Mouse (Mus musculus) liver, embryonic 16.5 days (tissue): ENCODE measurements around the gene Nptxr. TPM values are rescaled to one million over a fixed set of nuclear protein-coding genes. Genes with fewer than 3 reads are reported as not detected.
A peak's percentile ranks its signal among the peaks of the same experiment; 100 is the strongest.

Source experiments
- ATAC-seq: fragments of 200-750 bp; cut with Nextera tagmentation; 2 replicates; pipeline ENCODE4 v1.8.0; 2017; ENCODE audit warnings: low read depth, mild to moderate bottlenecking, moderate number of reproducible peaks, moderate library complexity
- H3K27ac ChIP-seq: fragments of 300-500 bp; sonication (generic); 2 replicates; pipeline ENCODE4 v1.5.1; 2014; ENCODE audit warnings: mild to moderate bottlenecking, low read length
- H3K27me3 ChIP-seq: fragments of 300-500 bp; sonication (generic); 2 replicates; pipeline ENCODE4 v1.6.1; 2014; ENCODE audit warnings: low read depth, low read length, mixed read lengths; ENCODE audit not compliant: control insufficient read depth, insufficient read depth
- H3K36me3 ChIP-seq: fragments of 300-500 bp; sonication (generic); 2 replicates; pipeline ENCODE4 v1.6.1; 2014; ENCODE audit warnings: mild to moderate bottlenecking; ENCODE audit not compliant: control insufficient read depth, insufficient read depth
- H3K4me1 ChIP-seq: fragments of 300-500 bp; sonication (generic); 2 replicates; pipeline ENCODE4 v1.6.1; 2014; ENCODE audit warnings: low read depth, low read length, mixed read lengths; ENCODE audit not compliant: control insufficient read depth
- H3K4me2 ChIP-seq: fragments of 300-500 bp; sonication (generic); 2 replicates; pipeline ENCODE4 v1.6.1; 2014; ENCODE audit warnings: low read depth, low read length, mixed read lengths
- H3K4me3 ChIP-seq: fragments of 300-500 bp; sonication (generic); 2 replicates; pipeline ENCODE4 v1.5.1; 2014; ENCODE audit warnings: low read depth, mild to moderate bottlenecking, low read length
- H3K9ac ChIP-seq: fragments of 300-500 bp; sonication (generic); 2 replicates; pipeline ENCODE4 v1.6.1; 2014; ENCODE audit warnings: low read depth, low read length
- H3K9me3 ChIP-seq: fragments of 300-500 bp; sonication (generic); replicated peaks from 2 replicates; pipeline ENCODE4 v1.6.1; 2016; ENCODE audit warnings: low read length; ENCODE audit not compliant: control insufficient read depth
- WGBS: fragments of 180-500 bp; shearing (Covaris S2); extraction: QIAGEN DNeasy Blood & Tissue Kit; methylation state at CpG from one replicate; pipeline ENCODE4 v1.1.7; 2014; ENCODE audit not compliant: insufficient replicate concordance; 5-methylcytosine and 5-hydroxymethylcytosine counted together
- polyA plus RNA-seq: library from polyadenylated mRNA; unstranded; fragments of >200 nt; fragmentation: Nextera tagmentation; extraction: Ambion mirVana; gene quantifications from 2 replicates; pipeline ENCODE4 v1.2.1, GENCODE M21; 2015

Gene Nptxr
- polyA plus RNA-seq, 1 experiment from 2014 or later: 0.14 TPM

DNA sequence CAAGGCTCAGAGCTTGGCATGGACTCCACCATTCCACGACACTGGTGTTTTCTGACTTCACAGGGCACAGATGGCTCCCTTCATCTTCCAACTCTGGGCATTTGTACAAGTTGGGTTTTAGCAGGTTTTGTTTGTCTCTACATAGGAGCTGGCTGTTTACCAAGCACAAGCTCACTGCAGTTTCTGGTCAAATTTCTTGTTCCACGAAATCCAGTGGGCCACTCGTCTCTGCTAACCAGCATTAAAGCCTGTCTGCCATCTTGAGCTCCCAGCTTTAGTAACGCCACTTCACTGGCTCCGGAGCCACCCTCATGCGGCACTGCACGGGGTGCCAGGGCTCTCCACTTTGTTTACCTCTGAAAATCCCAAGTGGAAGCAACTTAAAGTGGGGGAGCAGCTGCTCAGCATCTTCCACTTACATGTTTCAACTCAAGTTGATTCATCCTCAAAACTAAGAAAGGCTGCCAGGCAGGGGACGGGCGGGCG, 37.9 kb downstream of the Nptxr start:
- H3K4me2 ChIP-seq: no peak overlapping the region
- no peaks in the 10 kb centered on the region; the same call in 1 of the 2 replicates for H3K4me1 ChIP-seq
- WGBS: 77% methylated on average over 10 of the region's 10 CpGs
- H3K27ac ChIP-seq: no peak overlapping the region
- no peak overlapping the region for H3K4me3 ChIP-seq
- no peaks in the 10 kb centered on the region for H3K36me3 ChIP-seq
- no peak for ATAC-seq
- no peaks in the 10 kb centered on the region for H3K27me3 ChIP-seq
- H3K9ac ChIP-seq: no peak overlapping the region
- no peaks in the 10 kb centered on the region for H3K9me3 ChIP-seq

DNA sequence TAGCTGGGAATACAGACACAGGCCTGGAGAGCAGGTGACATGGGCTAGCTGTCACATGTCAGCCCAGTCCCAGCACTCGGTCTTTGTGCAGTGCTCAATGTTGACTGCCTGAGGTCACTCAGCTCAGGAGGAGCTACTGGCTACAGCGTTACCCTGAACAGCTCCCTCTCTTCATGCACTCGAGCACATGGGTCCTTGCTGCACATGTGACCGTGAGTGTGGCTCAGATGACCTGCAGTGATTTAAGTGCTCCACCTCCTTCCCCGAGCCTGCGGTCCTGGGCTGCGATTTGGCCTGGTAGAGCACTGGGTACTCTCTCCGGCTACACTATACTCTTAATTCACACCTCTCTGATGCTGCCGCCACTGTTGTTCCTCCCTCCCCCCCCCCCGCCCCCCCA, 38.4 kb downstream of the Nptxr start:
- WGBS: 58% methylated on average over 9 of the region's 10 CpGs
- no peaks in the 10 kb centered on the region for H3K9me3 ChIP-seq
- H3K9ac ChIP-seq: no peak overlapping the region
- no peaks in the 10 kb centered on the region for H3K36me3 ChIP-seq
- ATAC-seq: no peak
- H3K4me2 ChIP-seq: no peak overlapping the region
- no peaks in the 10 kb centered on the region for H3K27me3 ChIP-seq
- no peak overlapping the region for H3K27ac ChIP-seq
- no peak overlapping the region for H3K4me3 ChIP-seq
- no peaks in the 10 kb centered on the region; the same call in 1 of the 2 replicates for H3K4me1 ChIP-seq

DNA sequence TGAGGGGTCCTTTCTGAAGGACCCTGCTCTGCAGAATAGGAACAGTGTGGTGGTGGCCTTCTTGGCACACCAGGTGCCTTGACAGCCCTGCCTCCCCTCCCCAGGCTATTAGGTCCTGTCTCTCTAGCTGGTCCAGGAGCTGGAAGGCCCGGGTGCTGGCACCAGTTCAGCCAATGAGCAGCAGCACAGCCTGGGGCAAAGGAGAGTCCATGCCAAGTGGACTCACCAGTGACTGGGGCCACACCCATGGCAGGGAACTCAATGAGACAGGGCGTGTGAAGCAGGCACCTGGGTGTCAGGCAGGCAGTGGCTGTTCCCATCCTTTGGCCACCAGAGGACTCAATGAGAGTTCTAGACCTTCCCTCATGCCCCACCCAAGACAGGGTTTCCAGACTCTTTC, 39.2 kb downstream of the Nptxr start:
- Histone ChIP-seq H3K4me2 (no peak overlapping the region), H3K4me1 (no peaks in the 10 kb centered on the region; the same call in 1 of the 2 replicates), H3K27me3 (no peaks in the 10 kb centered on the region), H3K9ac (no peak overlapping the region), H3K4me3 (no peak overlapping the region), H3K9me3 (no peaks in the 10 kb centered on the region), H3K36me3 (no peaks in the 10 kb centered on the region), H3K27ac (no peak overlapping the region)
- no peak for ATAC-seq
- 53% methylated on average over 2 of the region's 2 CpGs for WGBS

DNA sequence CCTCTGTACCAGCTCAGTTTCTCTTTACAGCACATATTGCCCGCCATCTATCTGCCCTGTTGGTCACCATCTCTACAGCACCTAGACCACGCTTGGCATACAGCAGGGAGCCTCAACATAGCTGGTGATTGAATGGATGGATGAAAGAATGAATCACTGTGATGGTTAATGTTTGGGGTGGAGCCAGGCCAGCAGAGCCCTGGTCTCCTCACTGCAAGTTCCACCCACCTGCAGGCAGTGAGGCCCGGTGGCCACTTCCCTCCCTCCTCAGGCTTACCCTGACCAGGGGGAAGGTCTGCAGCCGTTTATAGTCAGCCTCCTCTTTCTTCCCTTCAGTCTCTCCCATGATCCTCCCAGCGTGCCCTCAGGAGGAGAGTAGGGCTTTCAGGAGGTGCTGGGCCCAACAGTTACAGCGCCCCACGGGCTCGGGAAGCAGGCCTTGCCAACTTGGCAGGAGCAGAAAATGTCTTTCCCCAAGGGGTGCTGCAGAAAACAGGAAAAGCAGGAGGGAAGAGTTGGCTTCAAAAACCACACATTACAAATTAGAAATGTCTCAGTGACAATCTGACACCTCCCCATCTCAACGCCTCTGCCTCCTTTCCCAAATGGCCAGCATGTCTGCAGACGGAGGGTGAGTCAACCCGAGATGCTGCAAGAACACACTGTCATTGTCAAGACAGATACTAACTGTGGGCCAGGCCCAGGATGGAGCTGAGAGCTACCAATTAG, 39.9 kb downstream of the Nptxr start:
- no peaks in the 10 kb centered on the region for H3K9me3 ChIP-seq
- H3K4me3 ChIP-seq: no peak overlapping the region
- H3K9ac ChIP-seq: no peak overlapping the region
- H3K4me2 ChIP-seq: no peak overlapping the region
- no peak overlapping the region for H3K27ac ChIP-seq
- H3K4me1 ChIP-seq: no peaks in the 10 kb centered on the region; the same call in 1 of the 2 replicates
- no peaks in the 10 kb centered on the region for H3K27me3 ChIP-seq
- no peaks in the 10 kb centered on the region for H3K36me3 ChIP-seq
- WGBS: 68% methylated on average over 11 of the region's 11 CpGs
- no peak for ATAC-seq

DNA sequence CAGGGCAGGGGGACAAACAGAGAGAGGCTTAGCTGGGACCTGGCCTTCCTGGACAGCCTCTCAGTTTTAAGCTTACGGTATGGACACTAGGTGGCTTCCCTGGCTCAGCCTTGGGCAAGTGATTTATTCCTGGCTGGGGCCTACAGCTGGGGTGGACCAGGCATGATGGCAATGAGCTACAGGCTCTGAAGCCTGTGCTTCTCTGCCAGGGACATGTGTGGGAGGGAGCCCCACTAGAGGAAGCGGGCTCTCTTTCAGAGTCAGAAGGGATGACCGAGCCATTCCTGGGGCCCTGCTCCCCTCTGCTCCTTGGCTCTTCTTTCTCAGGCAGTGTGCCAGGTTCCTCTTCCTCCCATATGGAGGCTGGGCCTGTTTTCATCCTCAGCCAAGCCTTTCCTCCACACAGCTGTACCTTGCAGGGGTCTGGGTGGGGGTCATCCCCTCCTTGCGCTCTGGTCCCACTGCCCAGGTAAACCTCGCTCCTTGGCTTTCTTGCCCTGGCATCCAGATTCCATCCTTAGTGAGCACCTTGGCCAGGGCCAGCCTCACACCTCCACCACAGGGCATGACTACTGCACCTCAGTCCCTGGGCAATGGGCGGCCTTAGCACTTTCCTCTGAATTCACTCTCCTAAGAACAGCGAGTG, 40.8 kb downstream of the Nptxr start:
- no peaks in the 10 kb centered on the region for H3K36me3 ChIP-seq
- no peak overlapping the region for H3K4me3 ChIP-seq
- H3K27ac ChIP-seq: no peak overlapping the region
- H3K9me3 ChIP-seq: no peaks in the 10 kb centered on the region
- 77% methylated on average over 7 of the region's 7 CpGs for WGBS
- no peak for ATAC-seq
- no peaks in the 10 kb centered on the region for H3K27me3 ChIP-seq
- no peaks in the 10 kb centered on the region; the same call in 1 of the 2 replicates for H3K4me1 ChIP-seq
- H3K9ac ChIP-seq: no peak overlapping the region
- H3K4me2 ChIP-seq: no peak overlapping the region

DNA sequence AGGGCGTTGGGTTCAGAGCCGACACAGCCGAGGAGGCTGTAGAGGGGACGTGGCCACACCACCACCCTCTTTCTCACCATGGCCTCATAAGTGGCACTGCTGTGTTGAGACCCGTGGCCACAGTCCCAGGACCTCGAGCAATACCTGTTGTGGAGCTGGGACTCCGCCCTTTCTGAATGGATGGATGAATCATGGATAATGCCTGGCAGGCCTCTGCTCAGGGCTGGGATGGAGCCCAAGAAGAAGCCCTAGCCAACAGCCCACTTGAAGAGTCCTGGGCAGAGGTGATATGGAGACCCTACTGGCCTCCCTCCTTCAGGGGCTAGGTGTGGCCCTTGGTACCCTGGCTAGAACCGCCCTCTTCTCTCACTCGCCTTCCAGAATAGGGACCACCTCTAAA, 41.6 kb downstream of the Nptxr start:
- WGBS: 72% methylated on average over 9 of the region's 9 CpGs

DNA sequence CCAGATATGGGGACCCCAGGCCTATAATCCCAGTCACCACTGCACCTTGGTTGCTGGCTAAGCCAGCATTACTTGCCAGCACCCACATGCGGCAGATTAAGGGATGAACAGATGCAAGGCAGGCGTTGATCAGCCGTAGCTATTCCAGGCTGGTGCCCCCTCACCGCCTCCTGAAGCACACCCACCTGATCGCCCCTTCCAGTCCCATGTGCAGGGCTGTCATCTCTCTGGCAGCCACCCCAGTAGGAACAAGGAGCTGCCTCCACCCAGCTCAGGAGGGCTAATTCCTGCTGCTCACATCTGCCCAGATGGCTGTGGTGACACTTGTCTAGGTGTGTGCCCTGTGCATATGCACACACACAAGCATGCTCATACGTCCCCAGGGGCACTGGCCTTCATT, 43.6 kb downstream of the Nptxr start:
- Histone ChIP-seq H3K4me3 (no peak overlapping the region), H3K36me3 (no peaks in the 10 kb centered on the region), H3K4me2 (no peak overlapping the region), H3K27me3 (no peaks in the 10 kb centered on the region), H3K27ac (no peak overlapping the region), H3K9me3 (no peaks in the 10 kb centered on the region), H3K9ac (no peak overlapping the region), H3K4me1 (no peaks in the 10 kb centered on the region)
- no peak for ATAC-seq
- 67% methylated on average over 6 of the region's 6 CpGs for WGBS

More for the DNA sequence above, 41.6 kb downstream of the Nptxr start:
- Histone ChIP-seq H3K4me3 (no peak overlapping the region), H3K27ac (no peak overlapping the region), H3K4me1 (no peaks in the 10 kb centered on the region), H3K27me3 (no peaks in the 10 kb centered on the region), H3K9ac (no peak overlapping the region), H3K9me3 (no peaks in the 10 kb centered on the region), H3K4me2 (no peak overlapping the region), H3K36me3 (no peaks in the 10 kb centered on the region)
- ATAC-seq: no peak

DNA sequence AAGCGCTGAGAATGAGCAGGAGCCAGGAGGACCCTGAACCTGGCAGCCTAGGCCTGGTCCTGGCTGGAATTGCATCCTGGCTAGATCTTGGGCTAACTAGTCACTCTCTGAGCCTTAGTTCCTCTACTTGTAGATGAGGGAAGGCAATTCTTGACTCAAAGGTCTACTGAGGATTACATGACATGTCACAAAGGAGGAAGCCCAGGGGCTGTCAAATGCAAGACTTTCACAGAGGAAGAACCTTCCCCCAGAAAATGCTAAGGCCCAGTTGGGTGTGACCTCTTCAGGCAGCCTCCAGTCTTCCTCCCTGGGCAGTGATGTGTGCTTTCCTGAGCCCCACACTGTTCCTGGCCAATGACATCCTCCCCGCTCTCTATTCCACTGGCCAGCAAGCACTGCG, 47.4 kb downstream of the Nptxr start:
- H3K9ac ChIP-seq: no peak overlapping the region

DNA sequence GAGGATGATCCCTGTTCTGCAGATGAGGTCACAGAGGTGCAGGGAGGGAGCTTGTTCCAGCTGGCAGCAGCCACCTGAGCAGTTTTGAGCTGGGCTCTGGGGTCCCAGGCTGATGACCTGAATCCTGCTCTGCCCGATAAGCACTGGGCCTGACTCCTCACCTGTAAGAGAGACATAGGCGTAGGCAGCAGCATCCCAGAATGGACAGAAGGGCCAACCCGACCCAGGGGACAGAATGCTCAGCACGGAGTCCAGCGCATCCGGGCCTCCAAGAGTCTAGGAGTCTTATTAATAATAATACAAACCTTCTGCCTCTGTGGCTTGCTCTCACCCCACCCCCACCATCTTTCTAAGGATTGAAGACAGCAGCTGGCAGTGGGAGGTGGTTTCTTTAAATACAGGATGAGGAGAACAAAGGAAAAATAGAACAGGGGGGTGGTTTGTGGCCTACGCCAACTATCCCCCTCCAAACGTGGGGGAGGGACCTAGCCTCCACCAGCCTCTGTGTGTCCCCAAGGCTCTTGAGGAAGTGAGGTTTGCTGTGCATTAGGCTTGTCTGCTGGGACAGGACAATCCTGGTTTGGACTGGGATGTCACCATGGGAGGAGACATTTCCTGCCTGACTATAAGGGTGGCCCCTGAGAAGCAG, 48.5 kb downstream of the Nptxr start:
- H3K9ac ChIP-seq: no peak overlapping the region
- H3K36me3 ChIP-seq: no peaks in the 10 kb centered on the region
- no peak overlapping the region for H3K4me2 ChIP-seq
- WGBS: 58% methylated on average over 8 of the region's 8 CpGs
- no peaks in the 10 kb centered on the region for H3K27me3 ChIP-seq
- no peak overlapping the region for H3K4me3 ChIP-seq
- H3K4me1 ChIP-seq: no peaks in the 10 kb centered on the region
- no peak for ATAC-seq
- no peak overlapping the region for H3K27ac ChIP-seq
- H3K9me3 ChIP-seq: no peaks in the 10 kb centered on the region

More for the DNA sequence above, 47.4 kb downstream of the Nptxr start:
- H3K4me1 ChIP-seq: no peaks in the 10 kb centered on the region
- no peaks in the 10 kb centered on the region for H3K36me3 ChIP-seq
- H3K27me3 ChIP-seq: no peaks in the 10 kb centered on the region
- 58% methylated on average over 3 of the region's 3 CpGs for WGBS
- no peak overlapping the region for H3K4me2 ChIP-seq
- peak; percentile 20; the same call in 1 of the 2 replicates for ATAC-seq
- peak overlapping the region; percentile 55; the same call in 1 of the 2 replicates for H3K27ac ChIP-seq
- H3K9me3 ChIP-seq: no peaks in the 10 kb centered on the region
- no peak overlapping the region for H3K4me3 ChIP-seq
